Mouse (Mus musculus) megakaryocyte, embryonic 14.5 days (primary cell): ENCODE measurements at regions not wholly inside any gene's neighbourhood (a gene's known extent, or its start where the extent isn't known, plus 50 kb on each side); places are given as distances from the start of the nearest gene placed in this dataset.

Source experiments
- FLI1 ChIP-seq: IDR thresholded peaks from 2 replicates; pipeline ENCODE4 v1.6.1; 2012; ENCODE audit warnings: low read length, inconsistent platforms, mixed read lengths
- GATA1 ChIP-seq: IDR thresholded peaks from 3 replicates; pipeline ENCODE4 v1.6.1; 2012; ENCODE audit warnings: mixed read lengths, low read length, inconsistent platforms, borderline replicate concordance

GRCm38 (mm10) chr1:167979588-167979987 is 290.6 kb downstream of the Lmx1a start:
- TF ChIP-seq GATA1 (no peak), FLI1 (no peak)
